ENCODE assay signal across 30 mouse cellular contexts in the genomic region with DNA sequence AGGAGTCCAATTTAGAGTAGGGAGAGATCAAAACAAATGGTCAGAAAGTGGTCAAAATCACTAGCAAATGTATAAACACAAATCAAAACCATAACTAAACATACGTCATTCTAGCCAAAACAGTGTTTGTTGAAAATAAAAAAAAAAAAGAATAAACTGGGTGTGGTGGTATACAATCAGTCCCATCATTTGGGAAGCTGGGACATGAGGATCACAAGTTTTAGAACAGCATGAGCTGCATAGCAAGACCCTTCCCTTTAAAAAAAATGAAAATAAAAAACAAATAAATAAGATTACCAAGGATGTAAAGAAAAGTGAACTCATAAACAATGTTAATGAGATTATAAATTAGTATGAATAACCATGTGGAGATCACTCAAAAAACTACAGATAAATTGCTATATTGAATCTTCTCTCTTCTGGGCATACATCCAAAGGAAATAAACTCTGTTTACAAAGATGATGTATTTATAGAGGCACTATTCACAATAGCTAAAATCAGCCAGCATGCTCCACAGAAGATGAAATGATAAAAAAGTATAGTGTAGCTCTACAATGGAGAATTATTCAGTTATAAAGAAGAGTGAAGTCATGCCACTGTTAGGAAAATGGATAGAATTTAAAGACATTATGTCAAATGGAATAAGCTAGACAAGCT.
A peak's percentile ranks its signal among the peaks of the same experiment; 100 is the strongest.
DNase-seq lines count a peak whose midpoint lies in the region; ATAC-seq lines count a peak whose summit lies in the region.
"Had no signal": no experiment of that assay in that cellular context is flagged by ENCODE, and none has a peak within 500 bp of the region (broad histone marks: within the 10 kb centered on the region; RNA-seq: fewer than 3 reads in every experiment).

No protein-coding gene starts in this region.

- H3K4me1 ChIP-seq in embryonic facial prominence, embryonic 14.5 days (ENCODE audit: control insufficient read depth, insufficient read depth, low read length): no peaks in the 10 kb centered on the region
- H3K4me1 ChIP-seq in embryonic facial prominence, embryonic 10.5 days: no peaks in the 10 kb centered on the region
- no peaks in the 10 kb centered on the region for H3K4me1 ChIP-seq in kidney, embryonic 15.5 days
- peaks cover 3% of the 10 kb centered on the region; the same call in 1 of the 2 replicates for H3K4me1 ChIP-seq in lung, embryonic 16.5 days (replicated peaks; ENCODE audit: control insufficient read depth, insufficient read depth, low read length)
- H3K4me1 ChIP-seq: embryonic facial prominence, embryonic 12.5 days; forebrain, embryonic 10.5 days; heart, embryonic 10.5 days; heart, embryonic 15.5 days; limb, embryonic 12.5 days; liver, embryonic 15.5 days; megakaryocyte, embryonic 14.5 days; midbrain, embryonic 12.5 days; neural tube, embryonic 12.5 days had no signal

- H3K4me3 ChIP-seq in embryonic facial prominence, embryonic 14.5 days (ENCODE audit: low read depth, low read length): no peak overlapping the region
- no peak overlapping the region for H3K4me3 ChIP-seq in embryonic facial prominence, embryonic 10.5 days
- no peak overlapping the region for H3K4me3 ChIP-seq in kidney, embryonic 15.5 days (replicated peaks)
- no peak overlapping the region for H3K4me3 ChIP-seq in lung, embryonic 16.5 days (ENCODE audit: low read length)
- H3K4me3 ChIP-seq: embryonic facial prominence, embryonic 12.5 days; forebrain, embryonic 10.5 days; heart, embryonic 10.5 days; heart, embryonic 15.5 days; limb, embryonic 12.5 days; liver, embryonic 15.5 days; megakaryocyte, embryonic 14.5 days; midbrain, embryonic 12.5 days; myocyte; neural tube, embryonic 12.5 days had no signal

- H3K36me3 ChIP-seq in embryonic facial prominence, embryonic 14.5 days (ENCODE audit: control insufficient read depth, insufficient read depth, low read length): no peaks in the 10 kb centered on the region
- H3K36me3 ChIP-seq in embryonic facial prominence, embryonic 10.5 days (replicated peaks): no peaks in the 10 kb centered on the region
- H3K36me3 ChIP-seq in kidney, embryonic 15.5 days: no peaks in the 10 kb centered on the region
- H3K36me3 ChIP-seq in lung, embryonic 16.5 days (ENCODE audit: control insufficient read depth, insufficient read depth, low read length): no peaks in the 10 kb centered on the region
- H3K36me3 ChIP-seq: embryonic facial prominence, embryonic 12.5 days; forebrain, embryonic 10.5 days; G1E; heart, embryonic 10.5 days; heart, embryonic 15.5 days; limb, embryonic 12.5 days; liver, embryonic 15.5 days; midbrain, embryonic 12.5 days; neural tube, embryonic 12.5 days had no signal

- ATAC-seq in embryonic facial prominence, embryonic 14.5 days (ENCODE audit: low read depth): no peak
- ATAC-seq in kidney, embryonic 15.5 days (replicated peaks; ENCODE audit: low FRiP score): peak; percentile 70
- ATAC-seq in lung, embryonic 16.5 days (ENCODE audit: low read depth): peak; percentile 77
- ATAC-seq: hindbrain, embryonic 16.5 days had no signal

- H3K27ac ChIP-seq in embryonic facial prominence, embryonic 14.5 days (replicated peaks; ENCODE audit: low read depth, low read length): no peak overlapping the region
- no peak overlapping the region for H3K27ac ChIP-seq in embryonic facial prominence, embryonic 10.5 days (replicated peaks)
- H3K27ac ChIP-seq in kidney, embryonic 15.5 days: no peak overlapping the region
- no peak overlapping the region for H3K27ac ChIP-seq in lung, embryonic 16.5 days (ENCODE audit: low read length)
- H3K27ac ChIP-seq: embryonic facial prominence, embryonic 12.5 days; forebrain, embryonic 10.5 days; heart, embryonic 10.5 days; heart, embryonic 15.5 days; limb, embryonic 12.5 days; liver, embryonic 15.5 days; midbrain, embryonic 12.5 days; neural tube, embryonic 12.5 days had no signal

- DNase-seq in embryonic facial prominence, embryonic 14.5 days (ENCODE audit: low spot score): peak; percentile 57
- no peak for DNase-seq in embryonic facial prominence, embryonic 10.5 days (ENCODE audit: low spot score)
- DNase-seq in kidney, adult 9 months: no peak
- DNase-seq in lung, adult 18-20 months: no peak
- no peak for DNase-seq in frontal cortex, adult 2 months (ENCODE audit: extremely low spot score in 1 of 2, low spot score in 1 of 2)
- no peak for DNase-seq in cerebellum, postnatal 36 days
- DNase-seq: adrenal gland, postnatal 25 days; cerebellum, adult 8-10 months; cerebellum, postnatal 25 days; gastrocnemius, postnatal 25 days; heart, adult 11 months; kidney, postnatal 14 days; lung, postnatal 36 days; right cerebral cortex, adult 18-20 months; spleen, adult 18-20 months; thymus, postnatal 25 days had no signal

- no peak overlapping the region for H3K4me2 ChIP-seq in embryonic facial prominence, embryonic 14.5 days (ENCODE audit: low read depth, low read length)
- H3K4me2 ChIP-seq in kidney, embryonic 15.5 days: no peak overlapping the region
- H3K4me2 ChIP-seq in lung, embryonic 16.5 days (ENCODE audit: low read depth, low read length): no peak overlapping the region
- H3K4me2 ChIP-seq: embryonic facial prominence, embryonic 12.5 days; heart, embryonic 15.5 days; limb, embryonic 12.5 days; liver, embryonic 15.5 days; midbrain, embryonic 12.5 days; neural tube, embryonic 12.5 days had no signal

- H3K9me3 ChIP-seq in embryonic facial prominence, embryonic 14.5 days (ENCODE audit: control insufficient read depth, low read length): no peaks in the 10 kb centered on the region
- H3K9me3 ChIP-seq in embryonic facial prominence, embryonic 10.5 days: no peaks in the 10 kb centered on the region
- H3K9me3 ChIP-seq in kidney, embryonic 15.5 days (replicated peaks): no peaks in the 10 kb centered on the region
- no peaks in the 10 kb centered on the region for H3K9me3 ChIP-seq in lung, embryonic 16.5 days (ENCODE audit: control insufficient read depth, low read length)
- H3K9me3 ChIP-seq: embryonic facial prominence, embryonic 12.5 days; forebrain, embryonic 10.5 days; G1E; heart, embryonic 10.5 days; heart, embryonic 15.5 days; limb, embryonic 12.5 days; liver, embryonic 15.5 days; megakaryocyte, embryonic 14.5 days; midbrain, embryonic 12.5 days; neural tube, embryonic 12.5 days had no signal

- no peaks in the 10 kb centered on the region for H3K27me3 ChIP-seq in embryonic facial prominence, embryonic 14.5 days (replicated peaks; ENCODE audit: control insufficient read depth, insufficient read depth, low read length)
- H3K27me3 ChIP-seq in embryonic facial prominence, embryonic 10.5 days (replicated peaks; ENCODE audit: low read depth, poor library complexity, severe bottlenecking): no peaks in the 10 kb centered on the region
- no peaks in the 10 kb centered on the region for H3K27me3 ChIP-seq in kidney, embryonic 15.5 days
- no peaks in the 10 kb centered on the region for H3K27me3 ChIP-seq in lung, embryonic 16.5 days (ENCODE audit: control insufficient read depth, insufficient read depth, low read depth, low read length)
- H3K27me3 ChIP-seq: embryonic facial prominence, embryonic 12.5 days; heart, embryonic 15.5 days; limb, embryonic 12.5 days; liver, embryonic 15.5 days; megakaryocyte, embryonic 14.5 days; midbrain, embryonic 12.5 days; neural tube, embryonic 12.5 days had no signal

- 75% methylated on average over 1 of the region's 1 CpGs for WGBS in embryonic facial prominence, embryonic 14.5 days
- 86% methylated on average over 1 of the region's 1 CpGs for WGBS in embryonic facial prominence, embryonic 10.5 days
- WGBS in kidney, embryonic 15.5 days: 68% methylated on average over 1 of the region's 1 CpGs
- 43% methylated on average over 1 of the region's 1 CpGs for WGBS in lung, embryonic 16.5 days

- no peak overlapping the region for H3K9ac ChIP-seq in embryonic facial prominence, embryonic 14.5 days (ENCODE audit: low read depth, low read length)
- H3K9ac ChIP-seq in kidney, embryonic 15.5 days: no peak overlapping the region
- no peak overlapping the region for H3K9ac ChIP-seq in lung, embryonic 16.5 days (ENCODE audit: low read length)
- H3K9ac ChIP-seq: embryonic facial prominence, embryonic 12.5 days; heart, embryonic 15.5 days; limb, embryonic 12.5 days; liver, embryonic 15.5 days; midbrain, embryonic 12.5 days; neural tube, embryonic 12.5 days had no signal
